Mouse (Mus musculus) liver, postnatal 0 days (tissue): Measurements from ENCODE around the gene B4galt3. TPM values are rescaled to one million over a fixed set of nuclear protein-coding genes. Genes with fewer than 3 reads are reported as not detected.
A peak's percentile ranks its signal among the peaks of the same experiment; 100 is the strongest.

ENCODE experiments used
- ATAC-seq: fragments of 200-750 bp; cut with Nextera tagmentation; 2 replicates; pipeline ENCODE4 v1.8.0; 2017; ENCODE audit warnings: mild to moderate bottlenecking, moderate library complexity
- DNase-seq: peaks from one replicate; pipeline ENCODE4 v3.0.0-alpha.2; 2016
- H3K27ac ChIP-seq: fragments of 300-500 bp; sonication (generic); 2 replicates; pipeline ENCODE4 v1.5.1; 2014; ENCODE audit warnings: antibody characterized with exemption, moderate library complexity, mild to moderate bottlenecking, low read depth
- H3K27me3 ChIP-seq: fragments of 300-500 bp; sonication (generic); 2 replicates; pipeline ENCODE4 v1.6.1; 2014; ENCODE audit warnings: low read length, control low read depth, mixed read lengths; ENCODE audit not compliant: insufficient read depth
- H3K36me3 ChIP-seq: fragments of 300-500 bp; sonication (generic); replicated peaks from 2 replicates; pipeline ENCODE4 v1.6.1; 2014; ENCODE audit warnings: mild to moderate bottlenecking, control low read depth, low read length, moderate library complexity, mixed read lengths; ENCODE audit not compliant: insufficient read depth
- H3K4me1 ChIP-seq: fragments of 300-500 bp; sonication (generic); 2 replicates; pipeline ENCODE4 v1.6.1; 2014; ENCODE audit warnings: antibody characterized with exemption, mild to moderate bottlenecking, control low read depth; ENCODE audit not compliant: insufficient read depth
- H3K4me2 ChIP-seq: fragments of 300-500 bp; sonication (generic); 2 replicates; pipeline ENCODE4 v1.6.1; 2014; ENCODE audit warnings: low read depth, mild to moderate bottlenecking, low read length, moderate library complexity, mixed read lengths
- H3K4me3 ChIP-seq: fragments of 300-500 bp; sonication (generic); 2 replicates; pipeline ENCODE4 v1.5.1; 2014; ENCODE audit warnings: low read depth, low read length
- H3K9ac ChIP-seq: fragments of 300-500 bp; sonication (generic); replicated peaks from 2 replicates; pipeline ENCODE4 v1.6.1; 2014; ENCODE audit warnings: mild to moderate bottlenecking, moderate library complexity
- H3K9me3 ChIP-seq: fragments of 300-500 bp; sonication (generic); 2 replicates; pipeline ENCODE4 v1.6.1; 2016; ENCODE audit warnings: mild to moderate bottlenecking, control low read depth, low read length, mixed read lengths
- CTCF ChIP-seq: sonication (generic); IDR thresholded peaks from 2 replicates; pipeline ENCODE4 v1.5.1; 2016; ENCODE audit warnings: antibody characterized with exemption, low read depth
- EP300 ChIP-seq: IDR thresholded peaks from 2 replicates; pipeline ENCODE4 v1.6.1; 2016; ENCODE audit warnings: antibody characterized with exemption, low read depth, mild to moderate bottlenecking
- WGBS: fragments of 180-500 bp; shearing (Covaris S2); extraction: QIAGEN DNeasy Blood & Tissue Kit; methylation state at CpG from one replicate; pipeline ENCODE4 v1.1.7; 2014; ENCODE audit not compliant: insufficient replicate concordance; 5-methylcytosine and 5-hydroxymethylcytosine counted together
- polyA plus RNA-seq: library from polyadenylated mRNA; unstranded; fragments of >200 nt; fragmentation: Nextera tagmentation; extraction: Ambion mirVana; gene quantifications from 2 replicates; pipeline ENCODE4 v1.2.1, GENCODE M21; 2015

Gene B4galt3
- polyA plus RNA-seq, 1 experiment from 2014 or later: 16.0 TPM

- WGBS: 42% methylated on average over 5 of the region's 5 CpGs
- ATAC-seq: no peak
Observed at GRCm38 (mm10) chr1:171320151-171320550, 50.0 kb downstream of the B4galt3 start.

GRCm38 (mm10) chr1:171321415-171321814 is 51.3 kb downstream of the B4galt3 start:
- ATAC-seq (no peak), DNase-seq (no peak)
- H3K4me2 ChIP-seq: no peak overlapping the region
- no peak overlapping the region for H3K9ac ChIP-seq
- H3K27me3 ChIP-seq: no peaks in the 10 kb centered on the region
- 0 out of 2 replicates have a peak, but pooled peaks cover 4% of the 10 kb centered on the region for H3K4me1 ChIP-seq
- H3K9me3 ChIP-seq: no peaks in the 10 kb centered on the region
- TF ChIP-seq CTCF (peak; percentile 80), EP300 (no peak)
- H3K27ac ChIP-seq: no peak overlapping the region
- H3K4me3 ChIP-seq: no peak overlapping the region
- H3K36me3 ChIP-seq: no peaks in the 10 kb centered on the region

More at GRCm38 (mm10) chr1:171320151-171320550, 50.0 kb downstream of the B4galt3 start:
- H3K4me3 ChIP-seq: no peak overlapping the region
- H3K9me3 ChIP-seq: no peaks in the 10 kb centered on the region
- no peak overlapping the region for H3K27ac ChIP-seq
- H3K36me3 ChIP-seq: no peaks in the 10 kb centered on the region
- no peaks in the 10 kb centered on the region for H3K27me3 ChIP-seq
- DNase-seq: no peak
- peak overlapping the region; percentile 14; the same call in 1 of the 2 replicates for H3K4me2 ChIP-seq
- TF ChIP-seq CTCF (no peak), EP300 (no peak)
- 0 out of 2 replicates have a peak, but pooled peaks cover 4% of the 10 kb centered on the region for H3K4me1 ChIP-seq
- no peak overlapping the region for H3K9ac ChIP-seq

- no peaks in the 10 kb centered on the region for H3K9me3 ChIP-seq
- no peak overlapping the region for H3K4me2 ChIP-seq
- H3K27ac ChIP-seq: no peak overlapping the region
- 47% methylated on average over 1 of the region's 1 CpGs for whole genome bisulfite sequencing
- no peaks in the 10 kb centered on the region for H3K27me3 ChIP-seq
- no peak overlapping the region for H3K4me3 ChIP-seq
- no peak for DNase-seq
- no peak for TF ChIP-seq EP300
- 0 out of 2 replicates have a peak, but pooled peaks have one; percentile 3 for TF ChIP-seq CTCF
- peaks cover 4% of the 10 kb centered on the region for H3K4me1 ChIP-seq
- ATAC-seq: peak; percentile 13; the same call in 1 of the 2 replicates
- no peak overlapping the region; the same call in 1 of the 2 replicates for H3K9ac ChIP-seq
- no peaks in the 10 kb centered on the region for H3K36me3 ChIP-seq
Observed at GRCm38 (mm10) chr1:171322012-171322411, 51.9 kb downstream of the B4galt3 start.

- H3K36me3 ChIP-seq: no peaks in the 10 kb centered on the region
- H3K4me3 ChIP-seq: no peak overlapping the region
- no peak for DNase-seq
- no peaks in the 10 kb centered on the region for H3K27me3 ChIP-seq
- 79% methylated on average over 2 of the region's 2 CpGs for WGBS
- H3K9me3 ChIP-seq: no peaks in the 10 kb centered on the region
- no peak overlapping the region for H3K4me2 ChIP-seq
- H3K27ac ChIP-seq: no peak overlapping the region
- TF ChIP-seq CTCF: no peak
- TF ChIP-seq EP300: no peak
- peaks cover 20% of the 10 kb centered on the region for H3K4me1 ChIP-seq
- no peak for ATAC-seq
- H3K9ac ChIP-seq: no peak overlapping the region
Observed at GRCm38 (mm10) chr1:171325571-171325970, 55.4 kb downstream of the B4galt3 start.

Other genes starting within 250 kb of the B4galt3 start
- gene Fcgr3, start 205.4 kb upstream of the B4galt3 start, polyA plus RNA-seq: 40.3 and 41.8 TPM in 2 replicates
- gene Cfap126, start 156.4 kb upstream of the B4galt3 start, polyA plus RNA-seq: 0.90 and 1.5 TPM in 2 replicates
- 207 and 212 TPM in 2 replicates for gene Sdhc, start 119.7 kb upstream of the B4galt3 start, polyA plus RNA-seq
- gene Mpz, start 119.6 kb upstream of the B4galt3 start, polyA plus RNA-seq: 0.05 and 0.12 TPM in 2 replicates
- gene Pcp4l1, start 74.1 kb upstream of the B4galt3 start, polyA plus RNA-seq: 6.7 and 8.2 TPM in 2 replicates
- 49.6 and 53.1 TPM in 2 replicates for gene Nr1i3, start 56.4 kb upstream of the B4galt3 start, polyA plus RNA-seq
- 5.7 and 6.6 TPM in 2 replicates for gene Tomm40l, start 47.8 kb upstream of the B4galt3 start, polyA plus RNA-seq
- gene Apoa2, start 45.3 kb upstream of the B4galt3 start, polyA plus RNA-seq: 20,306 and 20,852 TPM in 2 replicates
- gene Fcer1g, start 36.0 kb upstream of the B4galt3 start, polyA plus RNA-seq: 171 and 176 TPM in 2 replicates
- 0.41 and 0.51 TPM in 2 replicates for gene Adamts4, start 19.9 kb upstream of the B4galt3 start, polyA plus RNA-seq
- gene Ndufs2, start 18.9 kb upstream of the B4galt3 start, polyA plus RNA-seq: 158 and 170 TPM in 2 replicates
- 61.5 and 69.6 TPM in 2 replicates for gene Ppox, start 10.9 kb downstream of the B4galt3 start, polyA plus RNA-seq
- 13.9 and 15.1 TPM in 2 replicates for gene Usp21, start 17.7 kb downstream of the B4galt3 start, polyA plus RNA-seq
- gene Ufc1, start 24.7 kb downstream of the B4galt3 start, polyA plus RNA-seq: 58.1 and 59.6 TPM in 2 replicates
- gene Dedd, start 58.8 kb downstream of the B4galt3 start, polyA plus RNA-seq: 16.4 and 17.7 TPM in 2 replicates
- gene Nit1, start 75.3 kb downstream of the B4galt3 start, polyA plus RNA-seq: 73.4 and 74.6 TPM in 2 replicates
- 46.2 and 47.7 TPM in 2 replicates for gene Pfdn2, start 75.3 kb downstream of the B4galt3 start, polyA plus RNA-seq
- 0.59 and 0.60 TPM in 2 replicates for gene Klhdc9, start 90.5 kb downstream of the B4galt3 start, polyA plus RNA-seq
- gene Nectin4, start 99.8 kb downstream of the B4galt3 start, polyA plus RNA-seq: 0.15 and 0.22 TPM in 2 replicates
- 5.6 and 7.0 TPM in 2 replicates for gene Arhgap30, start 118.6 kb downstream of the B4galt3 start, polyA plus RNA-seq
- gene Usf1, start 141.0 kb downstream of the B4galt3 start, polyA plus RNA-seq: 22.6 and 25.4 TPM in 2 replicates
- 36.5 and 37.8 TPM in 2 replicates for gene Tstd1, start 148.5 kb downstream of the B4galt3 start, polyA plus RNA-seq
- 57.9 and 61.7 TPM in 2 replicates for gene F11r, start 167.2 kb downstream of the B4galt3 start, polyA plus RNA-seq
- 8.4 and 8.9 TPM in 2 replicates for gene Alyref2, start 233.2 kb downstream of the B4galt3 start, polyA plus RNA-seq